Mouse (Mus musculus) spleen, adult 2 months (tissue): ENCODE measurements around the gene Antxrl.

ENCODE experiments used
- CTCF ChIP-seq: fragments of 200-500 bp; IDR thresholded peaks from 2 replicates; pipeline ENCODE4 v1.5.1; 2011; ENCODE audit warnings: mild to moderate bottlenecking, inconsistent platforms; ENCODE audit not compliant: insufficient read depth, insufficient read length, insufficient replicate concordance; ENCODE audit errors: extremely low read depth
- POLR2A ChIP-seq: fragments of 200-500 bp; IDR thresholded peaks from 2 replicates; pipeline ENCODE4 v1.6.1; 2011; ENCODE audit warnings: low read depth, low read length, inconsistent platforms

DNA sequence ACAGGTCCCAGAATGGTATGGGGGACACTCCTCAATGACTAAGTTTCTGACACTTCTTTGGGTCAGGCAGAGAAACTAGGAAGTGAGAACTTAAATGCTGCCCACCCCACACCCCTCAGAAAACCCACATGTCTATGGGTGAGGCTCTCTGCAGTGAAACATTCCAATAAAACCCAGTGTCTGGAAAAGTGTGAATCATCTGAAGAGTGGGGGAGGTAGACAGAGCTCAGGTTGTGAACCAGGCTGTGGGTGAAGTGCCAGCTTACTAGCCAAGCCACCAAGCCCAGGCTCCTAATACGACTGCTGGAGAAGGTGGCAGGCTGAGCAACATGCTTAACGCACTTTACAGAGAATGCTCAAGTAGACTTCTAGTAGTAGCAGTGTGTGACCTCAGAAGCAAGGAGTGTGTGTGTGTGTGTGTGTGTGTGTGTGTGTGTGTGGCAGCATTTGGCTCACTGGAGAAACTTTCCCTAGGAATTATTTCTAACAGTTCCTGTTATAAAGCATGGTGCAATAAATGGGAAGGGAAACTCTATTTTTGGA lies 35.4 kb downstream of the Antxrl start:
- TF ChIP-seq CTCF (no peak), POLR2A (no peak)
